Mouse (Mus musculus) heart, postnatal 14 days (tissue): ENCODE data around the gene Abracl. TPM values are rescaled to one million over a fixed set of nuclear protein-coding genes. Genes with fewer than 3 reads are reported as not detected.
A peak's percentile ranks its signal among the peaks of the same experiment; 100 is the strongest.

Experiments used
- DNase-seq, 2 experiments: peaks; one replicate each; pipeline ENCODE4 v3.0.0; 2021 to 2022
- intact Hi-C: fragments of 180-260 bp; cut with DNase I; formaldehyde crosslinking; loops from one replicate; pipeline ENCODE4 v1.15.1; 2025
- total RNA-seq, 2 experiments: library from RNA; stranded (reverse); gene quantifications; 2 replicates each; pipeline ENCODE4 v1.2.3; 2021

Abracl gene
- total RNA-seq, 2 experiments from 2014 or later = 35.3 to 48.4 TPM

GRCm38 (mm10) chr10:18036849-18037248, 13.8 kb upstream of the Abracl start:
- no peak for DNase-seq
- intact Hi-C loops = no loop called here

- intact Hi-C loops = no loop called here
- DNase-seq = no peak
Observed at GRCm38 (mm10) chr10:18034408-18034807, 11.3 kb upstream of the Abracl start.

GRCm38 (mm10) chr10:18022312-18022711, 776 bp downstream of the Abracl start:
- DNase-seq = peak; percentile 80 to 89
- intact Hi-C loops = loop anchor here (2.0 kb wide), 1 partner anchor 76 kb away; no protein-coding TSS in a partner anchor

GRCm38 (mm10) chr10:18021576-18022311, 1.3 kb downstream of the Abracl start:
- no peak for DNase-seq
- intact Hi-C loops = loop anchor here (2.0 kb wide), 1 partner anchor 75 kb away; no protein-coding TSS in a partner anchor

- no peak for DNase-seq
- intact Hi-C loops = no loop called here
Observed at GRCm38 (mm10) chr10:18020846-18021245, 2.2 kb downstream of the Abracl start.

- intact Hi-C loops = no loop called here
Observed at GRCm38 (mm10) chr10:18020443-18020842, 2.6 kb downstream of the Abracl start.

GRCm38 (mm10) chr10:18011761-18012160, 11.3 kb downstream of the Abracl start:
- intact Hi-C loops = no loop called here
- DNase-seq = no peak

More at GRCm38 (mm10) chr10:18020443-18020842, 2.6 kb downstream of the Abracl start:
- peak in 1 of 2 experiments; percentile 9 for DNase-seq

GRCm38 (mm10) chr10:18009744-18010143, 13.3 kb downstream of the Abracl start:
- intact Hi-C loops = loop anchor here (5.0 kb wide), 1 partner anchor 57 kb away; no protein-coding TSS in a partner anchor
- no peak for DNase-seq

GRCm38 (mm10) chr10:18008118-18008517, 15.0 kb downstream of the Abracl start:
- intact Hi-C loops = loop anchor here (5.0 kb wide), 1 partner anchor 56 kb away; no protein-coding TSS in a partner anchor
- DNase-seq = no peak

GRCm38 (mm10) chr10:18007243-18007642, 15.8 kb downstream of the Abracl start:
- intact Hi-C loops = loop anchor here (5.0 kb wide), 1 partner anchor 55 kb away; no protein-coding TSS in a partner anchor
- DNase-seq = no peak

- peak; percentile 48 to 59 for DNase-seq
- intact Hi-C loops = loop anchor here (5.0 kb wide), 1 partner anchor 54 kb away; no protein-coding TSS in a partner anchor
Observed at GRCm38 (mm10) chr10:18006756-18007155, 16.3 kb downstream of the Abracl start.

GRCm38 (mm10) chr10:18005136-18005955, 17.7 kb downstream of the Abracl start:
- intact Hi-C loops = loop anchor here (5.0 kb wide), 1 partner anchor 53 kb away; no protein-coding TSS in a partner anchor
- DNase-seq = no peak

- DNase-seq = no peak
- intact Hi-C loops = no loop called here
Observed at GRCm38 (mm10) chr10:18003966-18004637, 19.0 kb downstream of the Abracl start.

GRCm38 (mm10) chr10:17990576-17990975, 32.5 kb downstream of the Abracl start:
- no peak for DNase-seq
- intact Hi-C loops = no loop called here

- DNase-seq = no peak
- intact Hi-C loops = no loop called here
Observed at GRCm38 (mm10) chr10:17989136-17989535, 34.0 kb downstream of the Abracl start.

GRCm38 (mm10) chr10:17987823-17988423, 35.2 kb downstream of the Abracl start:
- DNase-seq = no peak
- intact Hi-C loops = no loop called here

- peak; percentile 62 to 79 for DNase-seq
- intact Hi-C loops = no loop called here
Observed at GRCm38 (mm10) chr10:17983313-17983712, 39.8 kb downstream of the Abracl start.

- intact Hi-C loops = no loop called here
- DNase-seq = no peak
Observed at GRCm38 (mm10) chr10:17966090-17966489, 57.0 kb downstream of the Abracl start.
